Mouse (Mus musculus) R1 (cell line): ENCODE data around the gene Hps1.

Experiments used
- DNase-seq: peaks from one replicate; pipeline ENCODE4 v3.0.0-alpha.2; 2018; ENCODE audit warnings: low read depth, low spot score

Gene Hps1

GRCm38 (mm10) chr19:42755148-42755870, 24.5 kb downstream of the Hps1 start:
- DNase-seq = no peak

DNA sequence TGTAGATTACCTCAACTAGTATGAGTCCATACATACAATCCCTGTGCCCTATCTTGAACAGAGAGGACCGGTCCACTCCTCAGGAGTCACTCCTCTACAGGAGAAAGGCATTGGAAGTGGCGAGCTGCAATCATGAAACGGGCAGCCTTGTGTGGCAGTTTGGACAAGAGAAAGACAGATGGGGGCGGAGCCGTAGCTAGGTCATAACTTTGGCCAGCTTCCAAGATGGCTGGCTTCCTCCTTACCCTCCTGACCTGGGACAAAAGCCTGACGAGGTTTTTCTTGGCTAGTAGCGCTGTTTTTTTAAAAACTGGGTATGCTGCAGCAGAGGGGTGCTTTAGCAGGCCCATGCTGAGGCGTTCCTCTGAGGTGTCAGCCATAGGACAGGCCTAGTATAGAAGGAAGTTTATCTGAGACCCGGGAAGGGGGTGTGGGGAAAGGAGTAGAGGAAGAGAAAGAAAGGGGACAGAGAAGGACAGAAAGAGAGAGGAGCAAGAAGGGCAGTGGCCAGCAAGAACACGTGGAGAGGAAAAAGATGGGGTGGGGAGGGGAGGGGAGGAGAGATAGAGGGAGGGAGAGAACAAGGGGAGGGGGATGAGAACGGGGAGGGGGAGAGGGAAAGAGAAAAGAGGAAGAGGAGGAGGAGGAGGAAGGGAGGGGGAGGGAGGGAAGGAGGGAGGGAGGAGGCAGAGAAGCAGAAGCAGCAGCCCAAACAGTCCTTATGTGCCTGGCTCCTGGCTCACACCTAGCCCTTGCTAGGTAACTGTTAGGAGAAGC, 26.4 kb downstream of the Hps1 start:
- DNase-seq = no peak

GRCm38 (mm10) chr19:42752363-42752931, 27.3 kb downstream of the Hps1 start, which contains the start of gene Pyroxd2:
Pyroxd2 (minus strand) TSS chr19:42752775.
- peak; percentile 89 for DNase-seq

DNA sequence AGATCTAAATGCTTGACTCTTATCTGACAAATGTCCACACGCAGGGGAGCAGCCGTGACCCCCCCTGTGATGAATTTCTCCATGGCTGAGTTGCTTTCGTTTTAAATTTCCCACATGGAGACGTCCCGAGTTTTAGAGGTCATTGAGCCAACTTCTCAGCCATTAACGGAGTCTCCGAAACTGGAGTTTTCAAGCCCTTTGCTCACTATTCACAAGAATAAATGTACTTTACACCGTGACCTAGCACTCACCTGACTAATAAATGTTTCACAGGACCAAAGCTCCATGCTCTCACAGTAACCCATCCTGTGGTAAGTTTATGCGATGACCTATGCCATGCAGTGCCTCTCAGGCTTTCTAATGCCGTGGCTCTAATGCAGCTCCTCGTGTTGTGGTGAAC, 29.6 kb downstream of the Hps1 start:
- DNase-seq = no peak

- DNase-seq = no peak
These were observed 33.1 kb downstream of the Hps1 start for GRCm38 (mm10) chr19:42746702-42747101.

- DNase-seq = no peak
These were observed 33.9 kb downstream of the Hps1 start for GRCm38 (mm10) chr19:42745869-42746224.

GRCm38 (mm10) chr19:42745084-42745868, 34.5 kb downstream of the Hps1 start:
- DNase-seq = no peak

GRCm38 (mm10) chr19:42744162-42744586, 35.6 kb downstream of the Hps1 start:
- peak; percentile 41 for DNase-seq

- no peak for DNase-seq
These were observed 36.5 kb downstream of the Hps1 start for GRCm38 (mm10) chr19:42743261-42743660.

- DNase-seq = no peak
These were observed 37.9 kb downstream of the Hps1 start for GRCm38 (mm10) chr19:42741884-42742283.

DNA sequence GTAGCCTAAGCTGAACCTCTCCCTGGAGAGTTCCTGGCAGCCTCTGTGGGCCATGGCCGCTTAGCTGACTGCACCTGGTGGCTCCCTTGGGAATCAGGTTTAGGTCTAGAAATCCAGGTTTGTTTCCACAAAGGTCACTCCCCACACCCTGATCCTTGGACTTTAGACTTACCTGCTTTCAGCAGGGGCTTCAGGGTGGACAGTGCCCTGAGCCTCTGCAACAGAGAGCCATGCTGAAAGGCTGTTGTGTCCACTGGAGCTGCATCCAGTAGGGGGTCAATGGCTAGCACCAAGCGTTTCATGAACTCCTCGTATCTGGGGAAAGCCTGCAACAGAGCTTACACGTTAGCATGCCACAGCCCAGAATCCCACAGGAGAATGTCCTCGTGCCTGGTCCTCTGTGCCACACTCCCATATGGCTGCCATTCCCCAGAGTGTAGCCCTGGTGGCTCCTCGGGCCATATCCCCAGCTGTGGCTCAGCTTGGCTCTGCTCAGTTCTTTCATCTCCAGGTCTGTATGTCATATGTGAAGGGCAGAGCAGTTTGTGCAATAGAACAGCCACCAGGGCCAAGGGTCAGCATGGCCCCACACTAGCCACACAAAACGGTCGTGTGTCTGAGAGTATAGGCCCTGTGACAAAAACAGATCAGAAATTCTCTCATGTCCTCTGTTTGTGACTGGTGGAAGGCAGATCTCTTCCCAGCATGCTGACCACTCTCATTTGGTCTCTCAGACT, 39.4 kb downstream of the Hps1 start:
- no peak for DNase-seq

DNA sequence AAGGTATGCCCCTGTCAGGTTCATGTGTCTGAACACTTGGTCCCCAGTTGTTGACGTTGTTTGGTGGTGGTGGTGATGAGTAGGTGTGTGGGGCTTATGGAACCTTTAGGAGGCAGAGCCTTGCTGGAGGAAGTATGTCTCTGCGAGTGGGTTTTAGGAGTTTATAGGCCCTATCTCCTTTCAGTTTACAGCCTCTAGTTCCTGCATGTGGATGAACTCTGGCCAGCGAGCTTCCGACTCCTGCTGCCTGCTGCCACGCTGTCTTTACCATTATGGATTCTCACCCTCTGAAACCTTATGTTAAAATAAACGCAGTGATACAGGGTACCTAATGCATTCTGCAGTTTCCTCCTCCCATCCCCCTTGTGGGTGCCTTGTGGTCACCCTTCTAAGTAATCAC, 40.0 kb downstream of the Hps1 start:
- DNase-seq = no peak

DNA sequence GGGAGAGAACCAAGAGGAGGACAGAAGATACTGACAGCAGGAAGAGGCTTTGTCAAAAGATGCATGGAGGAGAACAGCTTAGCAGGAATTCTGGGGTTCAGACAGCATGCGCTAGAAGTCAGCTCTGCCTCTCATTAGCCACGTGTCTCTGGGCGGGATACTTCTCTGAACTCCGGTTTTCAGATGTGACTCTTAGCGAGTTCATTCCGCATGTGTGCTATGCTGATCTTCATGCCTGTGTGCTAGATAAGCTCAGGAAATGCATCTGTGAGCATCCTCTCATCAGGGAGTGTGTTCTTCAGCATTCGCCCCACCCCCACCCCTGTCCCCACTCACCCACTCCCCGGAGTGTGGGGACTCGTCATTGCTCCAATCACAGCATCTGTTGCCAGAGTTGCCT, 42.0 kb downstream of the Hps1 start:
- DNase-seq = no peak

DNA sequence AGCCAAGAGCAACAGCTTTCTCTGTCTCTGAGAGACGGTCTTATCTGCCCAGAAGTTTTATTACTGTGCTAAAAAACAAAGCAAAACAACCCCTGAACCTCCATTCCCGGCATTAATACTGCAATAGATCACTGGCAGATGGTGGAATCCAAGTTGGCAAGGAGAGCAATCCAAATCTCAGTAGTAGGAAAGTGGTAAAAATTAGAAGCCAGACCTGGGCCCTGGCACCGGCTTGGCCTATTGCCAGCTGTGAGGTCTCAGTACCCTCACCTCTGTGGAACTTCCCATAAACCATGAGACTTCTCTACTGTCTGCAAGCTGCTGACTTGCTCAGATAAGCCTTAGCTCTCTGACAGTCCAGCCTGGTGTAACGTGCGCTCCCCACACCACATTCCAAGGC, 44.8 kb downstream of the Hps1 start:
- no peak for DNase-seq

- no peak for DNase-seq
These were observed 52.4 kb downstream of the Hps1 start for GRCm38 (mm10) chr19:42727424-42727823.

DNA sequence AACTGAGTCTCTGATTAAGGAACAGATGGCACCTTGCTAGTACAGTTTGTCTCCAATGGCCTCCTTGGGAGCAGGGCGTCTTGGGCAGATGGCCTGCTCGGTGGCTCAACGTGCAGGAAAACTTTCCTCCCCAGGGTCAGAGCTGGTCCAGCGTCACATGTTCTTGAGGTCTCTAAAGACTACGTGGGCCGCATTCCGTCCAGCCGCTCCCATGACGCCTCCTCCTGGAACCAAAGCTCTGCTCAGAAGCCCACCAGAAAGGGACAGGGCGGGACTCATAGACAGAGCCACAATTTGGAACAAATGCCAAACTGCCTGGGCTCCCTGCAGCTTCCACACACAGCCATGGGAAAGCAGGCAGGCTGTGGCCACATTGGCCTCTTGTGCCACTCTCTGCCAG, 53.0 kb downstream of the Hps1 start:
- DNase-seq = no peak

GRCm38 (mm10) chr19:42725973-42726350, 53.8 kb downstream of the Hps1 start:
- no peak for DNase-seq

DNA sequence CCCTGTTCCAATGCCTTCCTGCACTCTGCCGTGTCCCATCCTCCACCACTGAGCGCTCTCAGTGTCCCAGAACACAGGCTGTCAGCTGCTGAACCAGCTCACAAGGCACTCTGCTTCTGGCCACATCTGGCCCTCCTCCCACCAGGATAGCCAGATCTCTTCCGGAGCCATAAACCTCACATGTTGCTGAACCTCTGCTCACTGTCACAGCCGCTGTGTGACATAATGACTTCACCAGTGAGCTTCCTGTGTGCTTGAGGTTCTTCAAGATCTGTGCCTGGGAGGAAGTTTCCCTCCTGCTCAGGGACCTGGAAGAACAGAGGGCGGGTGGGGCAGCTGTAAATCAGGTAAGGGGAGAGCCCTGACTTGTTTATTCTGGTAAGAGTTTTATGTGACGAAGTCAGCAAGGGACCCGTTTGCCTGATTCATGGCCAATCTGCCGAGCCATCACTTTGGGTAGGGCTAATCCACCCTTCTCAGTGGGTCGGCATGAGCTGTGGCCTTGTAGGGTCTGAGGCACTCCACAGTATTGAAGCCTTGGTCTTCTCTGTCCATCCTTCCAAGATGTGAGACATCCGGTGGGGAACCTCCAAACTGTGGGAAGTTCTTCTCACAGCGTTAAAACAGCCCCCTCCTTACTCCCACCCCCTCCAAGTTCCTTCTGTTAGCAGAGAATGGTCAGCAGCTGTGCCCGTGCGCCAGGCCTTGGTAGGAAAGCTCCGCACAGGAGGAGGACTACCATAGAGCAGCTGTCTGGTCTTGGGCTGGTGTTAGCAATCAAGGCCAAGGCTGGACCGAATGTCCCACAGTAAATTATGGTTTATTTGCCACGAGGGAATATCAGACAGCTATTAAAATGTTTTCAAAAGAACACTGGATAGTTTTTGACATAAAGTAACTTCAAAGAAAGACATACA, 54.5 kb downstream of the Hps1 start:
- no peak for DNase-seq

- DNase-seq = no peak
These were observed 56.5 kb downstream of the Hps1 start for GRCm38 (mm10) chr19:42723302-42723701.

DNA sequence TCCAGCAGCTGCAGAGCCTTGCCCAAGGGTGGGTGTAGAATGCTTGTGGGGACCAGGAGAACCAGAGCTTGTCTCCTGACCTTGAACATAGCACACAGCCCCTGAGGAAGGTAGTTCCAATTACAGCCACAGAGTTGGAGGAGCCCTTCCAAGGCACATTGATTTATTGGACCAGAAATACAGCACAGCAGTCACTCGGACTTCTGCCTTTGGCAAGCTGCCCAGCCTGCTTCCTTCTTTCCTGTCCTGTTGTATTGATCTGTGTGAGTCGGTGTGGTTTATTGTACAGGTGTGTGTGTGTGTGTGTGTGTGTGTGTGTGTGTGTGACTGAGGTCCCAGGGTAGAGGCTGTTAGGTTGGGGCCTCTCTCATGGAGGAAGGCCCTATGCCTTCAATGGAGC, 57.3 kb downstream of the Hps1 start:
- no peak for DNase-seq
